Mouse (Mus musculus): ENCODE results near the gene Cep85l.

DNA sequence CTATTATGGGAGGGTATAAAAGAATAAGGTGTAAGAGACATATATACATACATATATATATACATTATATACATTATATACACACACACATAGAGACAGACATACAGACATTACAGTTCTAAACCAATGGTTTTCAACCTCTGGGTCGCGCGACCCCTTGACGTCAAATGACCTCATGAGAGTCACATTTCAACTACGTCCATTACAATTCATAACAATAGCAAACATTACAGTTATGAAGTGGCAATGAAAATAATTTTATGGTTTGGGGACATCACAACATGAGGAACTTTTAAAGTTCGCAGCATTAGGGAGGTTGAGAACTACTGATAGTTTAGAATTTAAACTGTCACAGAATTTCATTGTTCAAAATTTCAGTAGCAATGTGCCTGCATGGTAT, 1.5 kb downstream of the Cep85l start:
- TF ChIP-seq CTCF (IDR thresholded peaks at IDR 0.05; ENCODE audit: extremely low read depth, insufficient read length, insufficient replicate concordance, low read depth, low read length) (no peak), POLR2A (IDR thresholded peaks at IDR 0.05; ENCODE audit: low read depth, low read length) (no peak)
